Mouse (Mus musculus) lung, postnatal 0 days (tissue): ENCODE data around the gene Lcn3. TPM values are rescaled to one million over a fixed set of nuclear protein-coding genes. Genes with fewer than 3 reads are reported as not detected.

ENCODE experiments used
- ATAC-seq: fragments of 200-750 bp; cut with Nextera tagmentation; 2 replicates; pipeline ENCODE4 v1.8.0; 2017; ENCODE audit warnings: moderate library complexity
- DNase-seq: peaks from one replicate; pipeline ENCODE4 v3.0.0-alpha.2; 2016; ENCODE audit warnings: low spot score
- H3K27ac ChIP-seq: fragments of 300-500 bp; sonication (generic); 2 replicates; pipeline ENCODE4 v1.5.1; 2014; ENCODE audit warnings: antibody characterized with exemption, mild to moderate bottlenecking, low read length, mixed read lengths
- H3K27me3 ChIP-seq: fragments of 300-500 bp; sonication (generic); replicated peaks from 2 replicates; pipeline ENCODE4 v1.6.1; 2014; ENCODE audit warnings: low read length, mixed read lengths; ENCODE audit not compliant: insufficient read depth
- H3K36me3 ChIP-seq: fragments of 300-500 bp; sonication (generic); 2 replicates; pipeline ENCODE4 v1.6.1; 2014; ENCODE audit warnings: low read length, mixed read lengths; ENCODE audit not compliant: insufficient read depth
- H3K4me1 ChIP-seq: fragments of 300-500 bp; sonication (generic); 2 replicates; pipeline ENCODE4 v1.6.1; 2014; ENCODE audit warnings: antibody characterized with exemption, low read depth, low read length, mixed read lengths; ENCODE audit not compliant: insufficient read depth
- H3K4me2 ChIP-seq: fragments of 300-500 bp; sonication (generic); replicated peaks from 2 replicates; pipeline ENCODE4 v1.6.1; 2014; ENCODE audit warnings: low read depth, mild to moderate bottlenecking, low read length, moderate library complexity, mixed read lengths
- H3K4me3 ChIP-seq: fragments of 300-500 bp; sonication (generic); 2 replicates; pipeline ENCODE4 v1.5.1; 2014; ENCODE audit warnings: low read depth, low read length
- H3K9ac ChIP-seq: fragments of 300-500 bp; sonication (generic); replicated peaks from 2 replicates; pipeline ENCODE4 v1.6.1; 2014; ENCODE audit warnings: low read depth, mild to moderate bottlenecking
- H3K9me3 ChIP-seq: fragments of 300-500 bp; sonication (generic); 2 replicates; pipeline ENCODE4 v1.6.1; 2016; ENCODE audit warnings: low read length, mixed read lengths
- CTCF ChIP-seq: IDR thresholded peaks from 2 replicates; pipeline ENCODE4 v1.5.1; 2016; ENCODE audit warnings: antibody characterized with exemption, mild to moderate bottlenecking
- EP300 ChIP-seq: IDR thresholded peaks from 2 replicates; pipeline ENCODE4 v1.6.1; 2016; ENCODE audit warnings: antibody characterized with exemption, mild to moderate bottlenecking, control low read depth
- WGBS: fragments of 180-500 bp; shearing (Covaris S2); extraction: QIAGEN DNeasy Blood & Tissue Kit; methylation state at CpG from one replicate; pipeline ENCODE4 v1.1.7; 2014; 5-methylcytosine and 5-hydroxymethylcytosine counted together
- polyA plus RNA-seq: library from polyadenylated mRNA; unstranded; fragments of >200 nt; fragmentation: Nextera tagmentation; extraction: Ambion mirVana; gene quantifications from 2 replicates; pipeline ENCODE4 v1.2.1, GENCODE M21; 2015

Lcn3 gene
- polyA plus RNA-seq, 1 experiment from 2014 or later = not detected

- TF ChIP-seq CTCF (no peak), EP300 (no peak)
Observed at GRCm38 (mm10) chr2:25780921-25781320, 15.6 kb downstream of the Lcn3 start.

GRCm38 (mm10) chr2:25781957-25782356 is 16.6 kb downstream of the Lcn3 start, which contains the start of gene Gm13539:
Gene Gm13539 (plus strand): TSS chr2:25782257.
- no peaks in the 10 kb centered on the region for H3K9me3 ChIP-seq
- no peak within 1 kb of the TSS for H3K9ac ChIP-seq
- 79% methylated on average over 3 of the region's 3 CpGs for WGBS
- H3K4me2 ChIP-seq = no peak within 1 kb of the TSS
- DNase-seq = no peak
- no peaks in the 10 kb centered on the region for H3K36me3 ChIP-seq
- ATAC-seq = no peak
- H3K4me3 ChIP-seq = no peak within 1 kb of the TSS
- no peaks in the 10 kb centered on the region for H3K27me3 ChIP-seq
- H3K4me1 ChIP-seq = no peaks in the 10 kb centered on the region
- no peak within 1 kb of the TSS for H3K27ac ChIP-seq
- TF ChIP-seq CTCF (no peak), EP300 (no peak)

More at GRCm38 (mm10) chr2:25780921-25781320, 15.6 kb downstream of the Lcn3 start:
- ATAC-seq (no peak), DNase-seq (no peak)
- H3K4me3 ChIP-seq = no peak overlapping the region
- H3K9ac ChIP-seq = no peak overlapping the region
- no peaks in the 10 kb centered on the region for H3K9me3 ChIP-seq
- no peak overlapping the region for H3K4me2 ChIP-seq
- H3K27me3 ChIP-seq = no peaks in the 10 kb centered on the region
- no peaks in the 10 kb centered on the region for H3K36me3 ChIP-seq
- 28% methylated on average over 4 of the region's 4 CpGs for WGBS
- no peaks in the 10 kb centered on the region for H3K4me1 ChIP-seq
- H3K27ac ChIP-seq = no peak overlapping the region

DNA sequence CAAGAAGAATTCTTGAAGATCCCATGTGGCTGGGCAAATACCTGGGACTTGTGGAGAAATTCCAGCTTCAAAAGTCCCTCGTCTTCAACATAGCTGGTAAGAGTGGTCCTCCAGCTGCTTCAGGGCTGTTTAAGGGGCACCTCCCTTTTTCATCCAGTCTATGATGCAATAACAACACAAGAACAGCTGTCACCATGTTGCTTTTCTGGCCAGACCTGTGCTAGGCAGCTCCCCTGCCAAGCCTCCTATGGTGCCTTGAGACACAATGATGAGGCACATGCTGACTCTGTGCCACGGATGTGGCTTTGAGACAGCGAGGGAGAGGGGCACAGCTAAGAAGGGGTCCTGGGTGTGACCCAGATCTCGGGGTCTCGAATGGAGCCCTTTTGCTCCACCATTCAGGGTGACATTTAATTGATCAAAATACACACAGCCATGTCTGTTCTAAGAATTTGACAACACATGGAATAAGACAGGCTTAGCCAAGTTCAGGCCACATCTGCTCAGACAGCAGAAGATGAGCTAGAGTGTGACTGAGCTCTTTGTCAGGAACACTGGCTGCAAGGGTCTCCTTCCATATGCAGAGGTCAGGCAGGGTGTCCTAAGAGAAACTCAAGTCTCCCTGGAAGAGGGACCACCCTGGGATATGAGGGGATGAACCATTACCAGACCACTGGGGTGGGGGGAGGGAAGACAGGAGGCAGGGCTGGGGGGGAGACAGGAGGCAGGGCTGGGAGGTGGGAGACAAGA is 20.4 kb downstream of the Lcn3 start:
- 51% methylated on average over 5 of the region's 5 CpGs for WGBS
- peak; percentile 77 for DNase-seq
- no peaks in the 10 kb centered on the region for H3K27me3 ChIP-seq

DNA sequence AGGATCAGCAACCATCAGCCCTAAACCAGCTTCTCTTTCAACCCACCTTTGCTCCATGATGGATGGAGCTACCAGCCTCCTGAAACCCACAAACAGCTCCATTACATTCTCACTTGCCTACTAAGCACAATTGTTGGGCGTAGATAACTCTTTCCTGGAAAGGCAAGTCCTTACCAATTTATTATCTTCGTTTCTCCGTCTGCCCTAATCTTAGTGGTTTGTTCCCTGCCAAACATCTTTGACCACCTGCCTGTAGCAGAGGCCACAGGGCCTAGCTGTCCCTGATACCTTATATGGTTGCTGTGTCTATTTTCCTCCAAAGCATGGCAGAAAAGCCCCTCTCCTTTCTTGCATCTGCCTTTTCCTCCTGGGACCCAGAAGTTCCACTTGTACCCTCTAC is 23.7 kb downstream of the Lcn3 start:
- no peaks in the 10 kb centered on the region for H3K9me3 ChIP-seq
- no peak for ATAC-seq
- 73% methylated on average over 3 of the region's 3 CpGs for WGBS

More for the DNA sequence above, 20.4 kb downstream of the Lcn3 start:
- Histone ChIP-seq H3K36me3 (no peaks in the 10 kb centered on the region), H3K9ac (no peak overlapping the region), H3K4me3 (no peak overlapping the region), H3K27ac (no peak overlapping the region), H3K4me1 (no peaks in the 10 kb centered on the region), H3K9me3 (no peaks in the 10 kb centered on the region), H3K4me2 (no peak overlapping the region)
- TF ChIP-seq CTCF = no peak
- 0 out of 2 replicates have a peak, but pooled peaks have one; percentile 37 for TF ChIP-seq EP300
- peak; percentile 86 for ATAC-seq

GRCm38 (mm10) chr2:25797635-25798034 is 32.3 kb downstream of the Lcn3 start:
- Histone ChIP-seq H3K9me3 (no peaks in the 10 kb centered on the region), H3K4me1 (no peaks in the 10 kb centered on the region), H3K4me2 (no peak overlapping the region), H3K27ac (no peak overlapping the region), H3K36me3 (no peaks in the 10 kb centered on the region), H3K27me3 (no peaks in the 10 kb centered on the region), H3K4me3 (no peak overlapping the region), H3K9ac (no peak overlapping the region)
- ATAC-seq (no peak), DNase-seq (no peak)
- TF ChIP-seq CTCF = no peak
- TF ChIP-seq EP300 = no peak
- 21% methylated on average over 2 of the region's 2 CpGs for WGBS

More for the DNA sequence above, 23.7 kb downstream of the Lcn3 start:
- no peaks in the 10 kb centered on the region for H3K4me1 ChIP-seq
- TF ChIP-seq CTCF (no peak), EP300 (no peak)
- H3K27me3 ChIP-seq = no peaks in the 10 kb centered on the region
- no peak overlapping the region for H3K4me3 ChIP-seq
- no peak overlapping the region for H3K4me2 ChIP-seq
- no peaks in the 10 kb centered on the region for H3K36me3 ChIP-seq
- no peak for DNase-seq
- no peak overlapping the region for H3K9ac ChIP-seq
- no peak overlapping the region for H3K27ac ChIP-seq

- 41% methylated on average over 5 of the region's 5 CpGs for WGBS
- TF ChIP-seq EP300 = no peak
Observed at GRCm38 (mm10) chr2:25798065-25798464, 32.7 kb downstream of the Lcn3 start.

More at GRCm38 (mm10) chr2:25798065-25798464, 32.7 kb downstream of the Lcn3 start:
- no peak overlapping the region for H3K4me3 ChIP-seq
- no peaks in the 10 kb centered on the region for H3K9me3 ChIP-seq
- ATAC-seq (no peak), DNase-seq (no peak)
- no peak overlapping the region for H3K9ac ChIP-seq
- no peaks in the 10 kb centered on the region for H3K4me1 ChIP-seq
- no peak overlapping the region for H3K4me2 ChIP-seq
- no peaks in the 10 kb centered on the region for H3K27me3 ChIP-seq
- no peak overlapping the region for H3K27ac ChIP-seq
- no peaks in the 10 kb centered on the region for H3K36me3 ChIP-seq
